Mouse (Mus musculus): ENCODE results near the gene Nedd4. TPM values are rescaled to one million over a fixed set of nuclear protein-coding genes. Genes with fewer than 3 reads are reported as not detected.
A peak's percentile ranks its signal among the peaks of the same experiment; 100 is the strongest.

Gene Nedd4
- polyA plus RNA-seq, 1 experiment, result 215 TPM

DNA sequence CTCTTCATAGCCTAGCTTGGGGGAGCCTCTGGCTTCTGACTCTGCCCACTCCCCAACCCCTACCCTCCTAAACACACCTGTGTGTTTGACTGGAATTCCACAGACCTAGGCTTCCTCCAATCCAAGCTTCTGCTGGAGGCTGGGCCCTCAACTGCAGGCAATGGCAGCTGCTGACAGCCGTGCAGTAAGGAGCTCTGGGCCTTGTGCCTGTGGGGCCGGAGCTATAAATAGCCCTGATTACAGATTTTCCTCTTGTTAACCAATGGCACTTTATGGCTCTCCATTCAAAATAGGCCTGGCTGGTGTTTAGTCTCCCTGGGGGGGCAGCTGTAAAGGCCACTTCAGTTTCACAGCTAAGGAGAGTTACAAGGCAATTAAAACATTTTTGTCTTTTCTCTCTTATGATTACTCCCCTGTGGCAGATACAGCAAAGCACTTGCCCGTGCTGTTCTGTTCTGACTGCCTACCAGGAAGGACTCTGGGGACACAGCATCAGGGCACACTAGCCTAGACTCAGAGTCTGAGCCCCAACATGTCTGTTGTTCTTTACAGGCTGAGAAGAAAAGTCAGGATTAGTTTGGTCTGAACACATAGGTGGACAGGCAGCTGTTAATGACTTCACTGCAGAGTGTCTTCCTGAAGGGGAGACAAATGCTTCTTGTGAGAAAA lies 101.0 kb downstream of the Nedd4 start:
- H3K79me3 ChIP-seq (ENCODE audit: low read depth), result no peaks in the 10 kb centered on the region
- no peaks in the 10 kb centered on the region for H3K79me2 ChIP-seq (ENCODE audit: control insufficient read depth, insufficient read depth)
- H3K4me3 ChIP-seq (ENCODE audit: insufficient read depth, poor library complexity, severe bottlenecking), result no peak overlapping the region
- H3K27me3 ChIP-seq (ENCODE audit: control insufficient read depth, insufficient read depth, insufficient read length), result no peaks in the 10 kb centered on the region
- no peak overlapping the region for H3ac ChIP-seq (ENCODE audit: control insufficient read depth, insufficient read length, low read depth)
- TF ChIP-seq MAX (IDR thresholded peaks at IDR 0.05) (no peak), CTCF (IDR thresholded peaks at IDR 0.05; ENCODE audit: control insufficient read depth, insufficient read depth, insufficient read length) (no peak), FOSL1 (IDR thresholded peaks at IDR 0.05; ENCODE audit: insufficient read depth, low read length, poor library complexity, severe bottlenecking) (no peak), MYOD1 (IDR thresholded peaks at IDR 0.05; ENCODE audit: control insufficient read depth, insufficient read length, low read depth) (no peak), CEBPB (IDR thresholded peaks at IDR 0.05; ENCODE audit: low read depth) (no peak)
- no peaks in the 10 kb centered on the region for H3K36me3 ChIP-seq (ENCODE audit: control insufficient read depth, insufficient read depth)

DNA sequence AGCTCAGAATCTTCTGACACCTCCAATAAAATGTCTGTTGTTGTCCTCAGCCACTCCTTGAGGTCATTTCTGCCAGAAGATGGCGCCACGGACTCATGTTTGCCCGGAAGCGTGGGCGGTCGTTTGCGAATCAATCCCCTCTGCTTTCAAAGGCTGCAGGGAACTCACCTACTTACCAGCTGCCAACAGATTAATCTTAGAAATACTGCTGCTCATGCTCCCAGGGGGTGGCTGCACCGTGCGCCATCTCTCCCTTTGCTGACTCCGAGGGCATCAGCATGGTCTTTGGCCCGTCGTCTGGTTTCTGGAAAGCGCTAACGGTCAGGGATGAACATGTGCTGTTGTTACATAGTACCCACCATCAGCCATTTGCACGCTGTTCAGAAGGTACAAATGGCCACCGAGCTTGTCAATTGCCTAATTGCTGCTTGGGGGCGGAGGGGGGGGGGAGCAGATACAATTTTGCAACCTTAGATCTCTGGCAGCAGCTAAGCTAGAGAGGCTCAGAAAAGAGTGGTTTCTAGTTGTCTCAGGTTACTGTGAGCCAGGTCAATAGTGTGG lies 104.7 kb downstream of the Nedd4 start:
- Histone ChIP-seq H3K79me2 (ENCODE audit: control insufficient read depth, insufficient read depth) (no peaks in the 10 kb centered on the region), H3K27me3 (ENCODE audit: control insufficient read depth, insufficient read depth, insufficient read length) (no peaks in the 10 kb centered on the region), H3K79me3 (ENCODE audit: low read depth) (no peaks in the 10 kb centered on the region), H3ac (ENCODE audit: control insufficient read depth, insufficient read length, low read depth) (peak overlapping the region; percentile 68), H3K4me3 (ENCODE audit: insufficient read depth, poor library complexity, severe bottlenecking) (no peak overlapping the region), H3K36me3 (ENCODE audit: control insufficient read depth, insufficient read depth) (no peaks in the 10 kb centered on the region)
- TF ChIP-seq MYOD1 (IDR thresholded peaks at IDR 0.05; ENCODE audit: control insufficient read depth, insufficient read length, low read depth) (no peak), CTCF (IDR thresholded peaks at IDR 0.05; ENCODE audit: control insufficient read depth, insufficient read depth, insufficient read length) (peak; percentile 63)

DNA sequence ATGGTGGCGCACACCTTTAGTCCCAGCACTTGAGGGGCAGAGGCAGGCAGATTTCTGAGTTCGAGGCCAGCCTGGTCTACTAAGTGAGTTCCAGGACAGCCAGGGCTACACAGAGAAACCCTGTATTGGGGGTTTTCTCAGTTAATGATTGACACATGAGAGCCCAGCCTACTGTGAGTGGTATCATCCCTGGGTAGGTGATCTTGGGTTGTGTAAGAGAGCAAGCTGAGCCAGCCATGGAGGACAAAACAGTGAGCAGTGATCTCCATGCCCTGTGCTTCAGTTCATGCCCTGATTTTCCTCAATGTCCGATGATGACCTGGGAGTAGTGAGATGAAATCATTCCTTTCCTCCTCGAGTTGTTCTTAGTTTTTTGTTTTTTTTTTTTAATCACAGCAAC lies 112.9 kb downstream of the Nedd4 start:
- Histone ChIP-seq H3K79me2 (ENCODE audit: control insufficient read depth, insufficient read depth) (no peaks in the 10 kb centered on the region), H3K27me3 (ENCODE audit: control insufficient read depth, insufficient read depth, insufficient read length) (no peaks in the 10 kb centered on the region), H3K4me3 (ENCODE audit: insufficient read depth, poor library complexity, severe bottlenecking) (no peak overlapping the region), H3K36me3 (ENCODE audit: control insufficient read depth, insufficient read depth) (no peaks in the 10 kb centered on the region), H3K79me3 (ENCODE audit: low read depth) (no peaks in the 10 kb centered on the region), H3ac (ENCODE audit: control insufficient read depth, insufficient read length, low read depth) (no peak overlapping the region)
- TF ChIP-seq CEBPB (IDR thresholded peaks at IDR 0.05; ENCODE audit: low read depth), result no peak
- TF ChIP-seq USF1 (IDR thresholded peaks at IDR 0.05; ENCODE audit: low read depth), result no peak
- no peak for TF ChIP-seq MYOD1 (IDR thresholded peaks at IDR 0.05; ENCODE audit: control insufficient read depth, insufficient read length, low read depth)
- no peak for TF ChIP-seq MYOG (IDR thresholded peaks at IDR 0.05; ENCODE audit: control insufficient read depth, extremely low read depth, insufficient read length)
- TF ChIP-seq MAX (IDR thresholded peaks at IDR 0.05), result no peak

DNA sequence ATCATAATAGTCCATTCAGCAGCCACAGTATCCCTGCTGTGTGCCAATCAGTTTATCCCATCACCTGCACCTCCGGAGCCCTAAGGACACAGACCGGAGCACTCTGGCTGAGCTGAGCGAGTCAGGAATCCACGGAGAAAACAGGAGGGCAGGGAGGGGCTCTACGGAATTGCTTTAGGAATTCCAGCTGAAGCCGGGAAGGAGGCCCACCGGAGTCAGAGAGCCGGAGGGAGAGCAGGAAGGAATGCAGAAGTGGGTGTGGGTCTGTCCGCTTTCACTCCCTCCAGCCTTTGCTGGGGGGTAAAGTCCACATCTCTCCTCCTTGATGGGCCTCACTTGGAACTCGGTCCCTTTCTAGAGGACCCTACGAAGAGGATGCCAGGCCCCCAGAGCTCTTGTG lies 116.9 kb downstream of the Nedd4 start:
- Histone ChIP-seq H3K27me3 (ENCODE audit: control insufficient read depth, insufficient read depth, insufficient read length) (peaks cover 6% of the 10 kb centered on the region), H3ac (ENCODE audit: control insufficient read depth, insufficient read length, low read depth) (no peak overlapping the region), H3K36me3 (ENCODE audit: control insufficient read depth, insufficient read depth) (no peaks in the 10 kb centered on the region), H3K79me2 (ENCODE audit: control insufficient read depth, insufficient read depth) (no peaks in the 10 kb centered on the region), H3K4me3 (ENCODE audit: insufficient read depth, poor library complexity, severe bottlenecking) (no peak overlapping the region), H3K79me3 (ENCODE audit: low read depth) (no peaks in the 10 kb centered on the region)
- TF ChIP-seq MYOD1 (IDR thresholded peaks at IDR 0.05; ENCODE audit: control insufficient read depth, insufficient read length, low read depth) (no peak), CTCF (IDR thresholded peaks at IDR 0.05; ENCODE audit: control insufficient read depth, insufficient read depth, insufficient read length) (no peak), MYOG (IDR thresholded peaks at IDR 0.05; ENCODE audit: control insufficient read depth, extremely low read depth, insufficient read length) (no peak)

DNA sequence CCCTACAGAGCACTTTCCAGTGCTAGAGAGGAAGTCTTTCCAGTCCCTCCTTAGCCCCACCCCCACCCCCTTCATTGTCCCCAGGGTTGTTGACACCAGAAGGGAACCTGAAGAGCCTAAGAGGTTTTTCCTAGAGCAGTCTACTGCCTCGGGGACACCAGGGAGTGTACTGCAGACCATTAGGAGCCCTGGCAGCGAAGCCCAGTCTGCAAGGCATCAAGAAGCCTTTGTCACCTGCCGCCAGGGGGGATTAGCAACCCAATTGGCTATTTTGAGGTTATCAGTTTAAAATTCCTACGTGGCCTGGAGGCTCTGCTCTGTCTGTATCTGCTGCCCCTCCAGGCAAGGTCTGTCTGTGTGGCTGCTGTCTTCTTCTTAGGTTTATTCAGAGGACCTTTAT lies 117.6 kb downstream of the Nedd4 start:
- TF ChIP-seq CEBPB (IDR thresholded peaks at IDR 0.05; ENCODE audit: low read depth) (no peak), USF1 (IDR thresholded peaks at IDR 0.05; ENCODE audit: low read depth) (no peak), FOSL1 (IDR thresholded peaks at IDR 0.05; ENCODE audit: insufficient read depth, low read length, poor library complexity, severe bottlenecking) (no peak), MAX (IDR thresholded peaks at IDR 0.05) (no peak), MYOG (IDR thresholded peaks at IDR 0.05; ENCODE audit: control insufficient read depth, extremely low read depth, insufficient read length) (no peak), MYOD1 (IDR thresholded peaks at IDR 0.05; ENCODE audit: control insufficient read depth, insufficient read length, low read depth) (no peak), CTCF (IDR thresholded peaks at IDR 0.05; ENCODE audit: control insufficient read depth, insufficient read depth, insufficient read length) (no peak)
- H3K36me3 ChIP-seq (ENCODE audit: control insufficient read depth, insufficient read depth), result no peaks in the 10 kb centered on the region
- H3K27me3 ChIP-seq (ENCODE audit: control insufficient read depth, insufficient read depth, insufficient read length), result peaks cover 6% of the 10 kb centered on the region
- no peak overlapping the region for H3ac ChIP-seq (ENCODE audit: control insufficient read depth, insufficient read length, low read depth)
- H3K4me3 ChIP-seq (ENCODE audit: insufficient read depth, poor library complexity, severe bottlenecking), result no peak overlapping the region
- H3K79me2 ChIP-seq (ENCODE audit: control insufficient read depth, insufficient read depth), result no peaks in the 10 kb centered on the region
- no peaks in the 10 kb centered on the region for H3K79me3 ChIP-seq (ENCODE audit: low read depth)

DNA sequence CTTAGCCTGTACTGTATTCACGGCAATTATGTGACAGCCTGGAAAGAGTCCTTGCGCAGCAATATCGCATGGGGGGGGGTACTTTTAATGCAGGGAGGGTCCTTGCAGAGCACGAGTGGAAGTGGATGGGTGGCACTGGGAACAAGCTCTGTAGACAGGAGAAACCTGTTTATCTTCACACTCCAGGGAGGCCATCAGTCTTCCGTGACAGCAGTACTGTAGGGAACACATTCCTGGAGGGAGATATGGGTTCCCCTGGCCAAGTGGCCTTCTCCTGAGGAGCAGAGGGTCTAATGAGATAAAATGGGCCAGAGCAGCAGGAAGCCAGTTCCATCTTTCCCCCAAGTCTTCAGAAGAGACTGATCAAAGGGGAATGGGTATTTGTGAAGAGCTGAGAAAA lies 118.5 kb downstream of the Nedd4 start:
- Histone ChIP-seq H3K79me3 (ENCODE audit: low read depth) (no peaks in the 10 kb centered on the region), H3K79me2 (ENCODE audit: control insufficient read depth, insufficient read depth) (no peaks in the 10 kb centered on the region), H3ac (ENCODE audit: control insufficient read depth, insufficient read length, low read depth) (no peak overlapping the region), H3K4me3 (ENCODE audit: insufficient read depth, poor library complexity, severe bottlenecking) (no peak overlapping the region), H3K36me3 (ENCODE audit: control insufficient read depth, insufficient read depth) (no peaks in the 10 kb centered on the region), H3K27me3 (ENCODE audit: control insufficient read depth, insufficient read depth, insufficient read length) (peaks cover 6% of the 10 kb centered on the region)
- TF ChIP-seq CEBPB (IDR thresholded peaks at IDR 0.05; ENCODE audit: low read depth), result no peak
